Mouse (Mus musculus) heart, postnatal 0 days (tissue): ENCODE data around the gene Tiparp. TPM values are rescaled to one million over a fixed set of nuclear protein-coding genes. Genes with fewer than 3 reads are reported as not detected.

Experiments
- ATAC-seq: fragments of 200-750 bp; cut with Nextera tagmentation; 2 replicates; pipeline ENCODE4 v1.8.0; 2017; ENCODE audit warnings: low read depth, moderate number of reproducible peaks, moderate library complexity; ENCODE audit not compliant: insufficient read depth
- DNase-seq: peaks from one replicate; pipeline ENCODE4 v3.0.0-alpha.2; 2016; ENCODE audit warnings: low spot score
- H3K27ac ChIP-seq: fragments of 300-500 bp; sonication (generic); 2 replicates; pipeline ENCODE4 v1.5.1; 2014; ENCODE audit warnings: low read depth, mild to moderate bottlenecking
- H3K27me3 ChIP-seq: fragments of 300-500 bp; sonication (generic); 2 replicates; pipeline ENCODE4 v1.6.1; 2014; ENCODE audit warnings: low read length, mixed read lengths; ENCODE audit not compliant: control insufficient read depth, insufficient read depth
- H3K36me3 ChIP-seq: fragments of 300-500 bp; sonication (generic); replicated peaks from 2 replicates; pipeline ENCODE4 v1.6.1; 2014; ENCODE audit warnings: low read length, mixed read lengths; ENCODE audit not compliant: control insufficient read depth, insufficient read depth
- H3K4me1 ChIP-seq: fragments of 300-500 bp; sonication (generic); 2 replicates; pipeline ENCODE4 v1.6.1; 2014; ENCODE audit warnings: antibody characterized with exemption; ENCODE audit not compliant: control insufficient read depth, insufficient read depth
- H3K4me2 ChIP-seq: fragments of 300-500 bp; sonication (generic); 2 replicates; pipeline ENCODE4 v1.6.1; 2014; ENCODE audit warnings: low read depth, mild to moderate bottlenecking, low read length, moderate library complexity
- H3K4me3 ChIP-seq: fragments of 300-500 bp; sonication (generic); 2 replicates; pipeline ENCODE4 v1.5.1; 2014; ENCODE audit warnings: low read depth, low read length
- H3K9ac ChIP-seq: fragments of 300-500 bp; sonication (generic); replicated peaks from 2 replicates; pipeline ENCODE4 v1.6.1; 2014; ENCODE audit warnings: low read depth, low read length, mixed read lengths
- H3K9me3 ChIP-seq: fragments of 300-500 bp; sonication (generic); replicated peaks from 2 replicates; pipeline ENCODE4 v1.6.1; 2016; ENCODE audit warnings: low read length; ENCODE audit not compliant: control insufficient read depth
- CTCF ChIP-seq: IDR thresholded peaks from 2 replicates; pipeline ENCODE4 v1.5.1; 2016; ENCODE audit warnings: antibody characterized with exemption, control low read depth, low read depth
- EP300 ChIP-seq: IDR thresholded peaks from 2 replicates; pipeline ENCODE4 v1.6.1; 2016; ENCODE audit warnings: antibody characterized with exemption, low read depth
- WGBS: fragments of 180-500 bp; shearing (Covaris S2); extraction: QIAGEN DNeasy Blood & Tissue Kit; methylation state at CpG from one replicate; pipeline ENCODE4 v1.1.7; 2014; 5-methylcytosine and 5-hydroxymethylcytosine counted together
- polyA plus RNA-seq: library from polyadenylated mRNA; unstranded; fragments of >200 nt; fragmentation: Nextera tagmentation; extraction: Ambion mirVana; gene quantifications from 2 replicates; pipeline ENCODE4 v1.2.1, GENCODE M21; 2015
- total RNA-seq: library from RNA; depleted of rRNA; stranded (reverse); fragments of >200 nt; gene quantifications from 2 replicates; pipeline ENCODE4 v1.2.3, GENCODE M21; 2014; ENCODE audit warnings: low replicate concordance

Gene Tiparp
- total and polyA plus RNA-seq, 2 experiments from 2014 or later: 14.2 to 21.8 TPM

- TF ChIP-seq EP300: no peak
- TF ChIP-seq CTCF: no peak
- H3K36me3 ChIP-seq: peaks cover 14% of the 10 kb centered on the region
- no peak overlapping the region for H3K4me3 ChIP-seq
- H3K27ac ChIP-seq: no peak overlapping the region
- WGBS: 70% methylated on average over 2 of the region's 2 CpGs
- no peaks in the 10 kb centered on the region for H3K27me3 ChIP-seq
- ATAC-seq: no peak
- no peak overlapping the region for H3K4me2 ChIP-seq
- no peak overlapping the region for H3K9ac ChIP-seq
- H3K4me1 ChIP-seq: 0 out of 2 replicates have a peak, but pooled peaks cover 12% of the 10 kb centered on the region
- no peak for DNase-seq
- H3K9me3 ChIP-seq: no peaks in the 10 kb centered on the region
These were observed 4.8 kb downstream of the Tiparp start for GRCm38 (mm10) chr3:65533014-65533413.

GRCm38 (mm10) chr3:65533598-65533997 is 5.4 kb downstream of the Tiparp start:
- Histone ChIP-seq H3K27me3 (no peaks in the 10 kb centered on the region), H3K9ac (no peak overlapping the region), H3K27ac (no peak overlapping the region), H3K4me1 (0 out of 2 replicates have a peak, but pooled peaks cover 12% of the 10 kb centered on the region), H3K4me2 (no peak overlapping the region), H3K9me3 (no peaks in the 10 kb centered on the region), H3K4me3 (no peak overlapping the region), H3K36me3 (peaks cover 14% of the 10 kb centered on the region)
- 25% methylated on average over 3 of the region's 3 CpGs for WGBS
- DNase-seq (no peak), ATAC-seq (no peak)
- TF ChIP-seq CTCF: no peak
- TF ChIP-seq EP300: no peak

- H3K4me3 ChIP-seq: no peak overlapping the region
- ATAC-seq (no peak), DNase-seq (no peak)
- no peak overlapping the region for H3K4me2 ChIP-seq
- no peak overlapping the region for H3K9ac ChIP-seq
- TF ChIP-seq CTCF: no peak
- WGBS: 73% methylated on average over 2 of the region's 2 CpGs
- peaks cover 14% of the 10 kb centered on the region for H3K36me3 ChIP-seq
- 0 out of 2 replicates have a peak, but pooled peaks cover 12% of the 10 kb centered on the region for H3K4me1 ChIP-seq
- no peak overlapping the region for H3K27ac ChIP-seq
- no peaks in the 10 kb centered on the region for H3K27me3 ChIP-seq
- H3K9me3 ChIP-seq: no peaks in the 10 kb centered on the region
These were observed 6.3 kb downstream of the Tiparp start for GRCm38 (mm10) chr3:65534488-65534887.

GRCm38 (mm10) chr3:65535087-65535761 is 7.0 kb downstream of the Tiparp start:
- Histone ChIP-seq H3K27ac (no peak overlapping the region), H3K4me2 (no peak overlapping the region), H3K9me3 (no peaks in the 10 kb centered on the region), H3K36me3 (peaks cover 14% of the 10 kb centered on the region), H3K27me3 (no peaks in the 10 kb centered on the region), H3K4me1 (0 out of 2 replicates have a peak, but pooled peaks cover 12% of the 10 kb centered on the region), H3K9ac (no peak overlapping the region), H3K4me3 (no peak overlapping the region)
- no peak for TF ChIP-seq CTCF
- DNase-seq (no peak), ATAC-seq (no peak)

- no peaks in the 10 kb centered on the region for H3K9me3 ChIP-seq
- no peak overlapping the region for H3K4me2 ChIP-seq
- peaks cover 20% of the 10 kb centered on the region; the same call in 1 of the 2 replicates for H3K4me1 ChIP-seq
- H3K4me3 ChIP-seq: no peak overlapping the region
- H3K27ac ChIP-seq: no peak overlapping the region
- ATAC-seq (no peak), DNase-seq (no peak)
- TF ChIP-seq EP300 (no peak), CTCF (no peak)
- H3K27me3 ChIP-seq: no peaks in the 10 kb centered on the region
- no peak overlapping the region for H3K9ac ChIP-seq
- peaks cover 4% of the 10 kb centered on the region; the same call in 1 of the 2 replicates for H3K36me3 ChIP-seq
- 90% methylated on average over 1 of the region's 1 CpGs for WGBS
These were observed 9.1 kb downstream of the Tiparp start for GRCm38 (mm10) chr3:65537288-65537687.
